Mouse (Mus musculus) activated CD4-positive, CD25-positive, alpha-beta regulatory T cell, adult 4 months (primary cell): ENCODE measurements around the gene Olfr287. TPM values are rescaled to one million over a fixed set of nuclear protein-coding genes. Genes with fewer than 3 reads are reported as not detected.

Experiments
- ATAC-seq: one replicate; pipeline ENCODE4 v1.8.0; 2017
- polyA plus RNA-seq, 2 experiments: library from polyadenylated mRNA; unstranded; fragments of 100-300 nt; shearing (Covaris generic); gene quantifications; one replicate each; pipeline ENCODE4 v1.2.1; 2017

Gene Olfr287
- polyA plus RNA-seq, 2 experiments from 2014 or later, result not detected

GRCm38 (mm10) chr15:98167645-98168621 is 52.9 kb downstream of the Olfr287 start:
- peak; percentile 94 for ATAC-seq

DNA sequence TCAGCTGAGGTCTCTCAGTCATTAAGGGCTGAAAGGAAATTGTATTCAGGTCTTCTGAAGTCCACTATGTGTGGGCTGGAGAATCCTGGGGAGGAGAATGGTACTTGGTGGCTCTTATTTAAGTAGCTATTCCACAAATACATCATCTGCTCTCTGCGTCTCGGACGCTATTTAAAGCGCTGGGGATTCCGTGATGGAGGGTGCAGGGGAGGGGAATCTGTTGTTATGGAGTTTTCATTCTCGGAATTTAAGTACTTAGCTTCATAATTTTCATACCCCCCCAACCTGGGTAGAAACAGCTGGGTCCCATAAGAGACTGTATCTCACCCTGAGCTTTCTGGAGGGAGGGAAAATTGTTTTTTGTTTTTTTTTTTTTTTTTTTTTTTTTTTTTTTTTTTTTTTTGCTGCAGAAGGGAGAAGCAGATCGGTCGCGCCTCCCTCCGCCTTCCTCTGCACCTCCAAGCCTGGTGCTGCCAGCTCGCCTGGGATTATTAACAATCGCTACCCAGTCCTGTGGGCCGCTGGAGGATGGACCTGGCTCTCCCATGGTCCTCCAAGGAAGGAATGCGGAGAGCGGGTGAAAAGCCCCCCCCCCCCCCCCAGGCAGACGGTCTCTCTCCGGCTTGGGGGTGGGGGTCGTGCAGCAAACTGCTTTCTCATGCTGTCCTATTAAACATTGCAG is 53.8 kb downstream of the Olfr287 start, which contains the start of gene Ccdc184:
Gene Ccdc184 (plus strand): TSS at position 196 of the 682 bp plus-strand sequence.
- no peak for ATAC-seq

DNA sequence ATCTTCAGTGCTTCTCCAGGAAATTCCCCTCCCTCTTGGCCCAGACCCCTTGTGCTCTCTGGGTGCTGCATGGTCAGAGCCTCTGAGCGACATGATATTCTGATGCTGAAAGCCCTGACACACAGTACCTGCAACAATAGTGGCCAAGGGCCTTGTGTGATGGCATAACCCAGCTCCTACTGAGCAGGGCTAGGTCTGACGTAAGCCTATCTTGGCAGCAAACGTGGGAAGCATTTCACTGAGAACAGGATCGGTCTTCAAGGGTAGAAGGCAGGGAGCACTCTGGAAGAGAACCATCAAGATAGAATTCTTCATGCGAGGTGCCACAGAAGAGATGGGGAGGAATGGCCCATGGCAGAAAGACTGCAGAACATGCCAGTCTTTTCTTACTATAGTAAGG is 55.3 kb downstream of the Olfr287 start, which contains the start of gene Asb8:
Gene Asb8 (minus strand): TSS at position 101 of the 400 bp plus-strand sequence.
- no peak for ATAC-seq

DNA sequence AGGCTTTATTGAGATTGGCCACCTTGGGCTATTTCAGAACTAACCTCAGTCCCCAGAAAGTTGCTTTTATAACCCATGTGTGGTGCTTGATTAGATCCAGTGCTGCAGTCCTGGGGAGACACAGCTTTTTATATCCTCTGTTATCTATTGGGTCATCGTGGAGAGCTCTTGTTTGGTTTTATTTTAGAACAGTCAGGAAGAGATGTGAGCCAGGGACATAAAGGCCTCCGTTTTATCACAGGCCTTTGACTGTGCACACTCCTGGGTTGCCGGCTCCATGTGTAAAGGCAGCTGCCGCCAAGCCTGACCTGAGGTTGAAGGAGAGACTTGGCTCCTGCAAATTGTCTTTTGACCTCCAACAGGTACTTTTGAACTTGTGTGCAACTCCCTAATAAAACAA is 58.3 kb downstream of the Olfr287 start:
- no peak for ATAC-seq

DNA sequence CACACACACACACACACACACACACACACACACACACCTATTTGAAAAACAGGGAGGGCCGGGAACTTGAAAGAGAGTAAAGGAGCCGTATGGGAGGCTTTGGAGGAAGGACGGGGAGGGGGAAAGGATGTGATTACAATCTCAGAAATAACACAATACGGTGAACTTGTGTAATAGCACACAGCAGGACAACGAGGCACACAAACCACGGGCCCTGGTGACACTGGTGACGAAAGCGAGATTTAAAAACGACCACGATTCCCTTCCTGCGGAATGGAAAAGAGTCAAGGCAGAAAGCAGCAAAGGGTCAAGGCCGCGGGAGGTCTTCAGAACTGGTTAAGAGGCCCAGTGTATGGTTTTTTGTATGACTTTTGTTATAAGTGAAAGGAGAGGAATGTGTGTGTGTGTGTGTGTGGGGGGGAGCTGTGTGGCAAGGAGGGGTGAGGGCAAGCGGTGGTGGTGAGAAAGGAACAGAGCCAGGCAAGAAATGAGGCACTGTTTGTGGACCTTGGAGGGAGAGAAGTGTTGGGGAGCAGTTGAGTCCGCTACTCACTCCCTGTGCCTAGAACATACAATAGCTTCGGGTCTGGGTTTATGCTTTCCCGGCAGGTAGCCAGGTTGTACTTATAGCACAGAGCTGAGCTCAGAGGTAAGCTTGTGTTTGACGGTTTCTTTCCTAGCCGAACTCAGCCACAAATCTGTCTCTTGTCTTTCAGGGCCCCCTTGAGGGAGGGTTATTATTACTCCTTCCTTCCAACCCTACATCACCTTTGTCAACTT is 59.6 kb downstream of the Olfr287 start:
- ATAC-seq, result no peak

DNA sequence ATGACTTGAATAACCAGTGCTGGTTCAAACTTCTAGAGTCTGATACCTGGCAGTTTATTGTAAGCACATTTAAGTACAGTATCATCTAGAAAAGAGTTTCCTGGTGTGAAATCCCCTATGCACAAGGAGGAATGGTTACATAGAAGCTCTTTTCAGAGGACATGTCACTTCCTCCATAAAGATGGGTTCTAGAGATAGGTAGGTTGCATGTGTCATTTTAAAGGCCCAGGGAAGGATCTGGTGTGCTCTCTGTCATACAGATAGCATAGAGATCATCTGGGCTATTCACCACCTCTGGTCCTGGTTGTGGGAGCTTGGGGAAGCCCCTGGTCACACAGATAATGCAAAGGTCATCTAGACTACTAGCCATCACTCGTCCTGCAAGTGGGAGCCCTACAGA is 63.6 kb downstream of the Olfr287 start:
- no peak for ATAC-seq

Other genes starting within 250 kb of the Olfr287 start
- under 1 TPM in 1 of 2 experiments, not detected in 1; 0.25 TPM for gene Col2a1, start 216.4 kb downstream of the Olfr287 start, polyA plus RNA-seq
- gene Pfkm, start 128.5 kb downstream of the Olfr287 start, polyA plus RNA-seq, result 1 to 10 TPM; 5.0 to 6.8 TPM
- gene Senp1, start 127.3 kb downstream of the Olfr287 start, polyA plus RNA-seq, result 10 to 100 TPM; 27.5 to 31.6 TPM
- gene Asb8, start 55.4 kb downstream of the Olfr287 start, polyA plus RNA-seq, result 10 to 100 TPM; 36.6 to 43.2 TPM
- gene Ccdc184, start 53.9 kb downstream of the Olfr287 start, polyA plus RNA-seq, result under 1 TPM in 1 of 2 experiments, not detected in 1; 0.25 TPM
- not detected for gene Olfr288, start 25.5 kb downstream of the Olfr287 start, polyA plus RNA-seq
- not detected for gene Gm44579, start 79 bp downstream of the Olfr287 start, polyA plus RNA-seq
- not detected for gene Olfr286, start 13.4 kb upstream of the Olfr287 start, polyA plus RNA-seq
- gene H1fnt, start 36.2 kb upstream of the Olfr287 start, polyA plus RNA-seq, result not detected
- gene Zfp641, start 75.1 kb upstream of the Olfr287 start, polyA plus RNA-seq, result not detected
- not detected for gene Olfr285, start 96.3 kb upstream of the Olfr287 start, polyA plus RNA-seq
- gene Olfr284, start 119.9 kb upstream of the Olfr287 start, polyA plus RNA-seq, result not detected
- not detected for gene Olfr283, start 159.9 kb upstream of the Olfr287 start, polyA plus RNA-seq
- gene Olfr282, start 210.2 kb upstream of the Olfr287 start, polyA plus RNA-seq, result not detected
- gene Olfr281, start 231.5 kb upstream of the Olfr287 start, polyA plus RNA-seq, result not detected
- under 1 TPM in 1 of 2 experiments, not detected in 1; 0.07 TPM for gene OR5BS1P, start 248.8 kb upstream of the Olfr287 start, polyA plus RNA-seq